Mouse (Mus musculus): ENCODE measurements around the gene Ccnc.
A peak's percentile ranks its signal among the peaks of the same experiment; 100 is the strongest.
"Not testable (repeated sequence)": the region's sequence is repeated elsewhere in the genome, so short reads cannot be mapped to it uniquely, and the experiment has no call there.

Ccnc gene

GRCm38 (mm10) chr4:21726912-21727614 is 438 bp upstream of the Ccnc start:
- DNase-seq (ENCODE audit: low spot score) = peak; percentile 81

- DNase-seq (ENCODE audit: low spot score) = no peak
These were observed 11.7 kb downstream of the Ccnc start for GRCm38 (mm10) chr4:21739169-21739568.

GRCm38 (mm10) chr4:21744142-21744541 is 16.6 kb downstream of the Ccnc start:
- not testable (repeated sequence) for DNase-seq (ENCODE audit: low spot score)

GRCm38 (mm10) chr4:21745723-21746122 is 18.2 kb downstream of the Ccnc start:
- no peak for DNase-seq (ENCODE audit: low spot score)

GRCm38 (mm10) chr4:21755123-21755789 is 27.8 kb downstream of the Ccnc start:
- no peak for DNase-seq (ENCODE audit: low spot score)

GRCm38 (mm10) chr4:21758860-21759259 is 31.4 kb downstream of the Ccnc start:
- no peak for DNase-seq (ENCODE audit: low spot score)

GRCm38 (mm10) chr4:21761416-21762160 is 34.1 kb downstream of the Ccnc start:
- no peak for DNase-seq (ENCODE audit: low spot score)

GRCm38 (mm10) chr4:21763827-21764226 is 36.3 kb downstream of the Ccnc start:
- no peak for DNase-seq (ENCODE audit: low spot score)

- DNase-seq (ENCODE audit: low spot score) = no peak
These were observed 38.8 kb downstream of the Ccnc start for GRCm38 (mm10) chr4:21766171-21766862.

- DNase-seq (ENCODE audit: low spot score) = peak; percentile 89
These were observed 39.4 kb downstream of the Ccnc start, which contains the start of the genes Usp45 and Tstd3 for GRCm38 (mm10) chr4:21766863-21767304. TSS of gene Usp45 (plus strand) at chr4:21767156. TSS of gene Tstd3 (minus strand) at chr4:21767212.

- no peak for DNase-seq (ENCODE audit: low spot score)
These were observed 43.6 kb downstream of the Ccnc start for GRCm38 (mm10) chr4:21771064-21771463.

GRCm38 (mm10) chr4:21772306-21772705 is 44.8 kb downstream of the Ccnc start:
- no peak for DNase-seq (ENCODE audit: low spot score)

GRCm38 (mm10) chr4:21776091-21776945 is 48.8 kb downstream of the Ccnc start:
- peak; percentile 87 for DNase-seq (ENCODE audit: low spot score)

GRCm38 (mm10) chr4:21776946-21777265 is 49.4 kb downstream of the Ccnc start:
- peak; percentile 16 for DNase-seq (ENCODE audit: low spot score)

GRCm38 (mm10) chr4:21780816-21781726 is 53.6 kb downstream of the Ccnc start:
- DNase-seq (ENCODE audit: low spot score) = no peak

- DNase-seq (ENCODE audit: low spot score) = no peak
These were observed 58.8 kb downstream of the Ccnc start for GRCm38 (mm10) chr4:21786268-21786667.

- DNase-seq (ENCODE audit: low spot score) = no peak
These were observed 61.4 kb downstream of the Ccnc start for GRCm38 (mm10) chr4:21788903-21789302.

GRCm38 (mm10) chr4:21789836-21790235 is 62.3 kb downstream of the Ccnc start:
- DNase-seq (ENCODE audit: low spot score) = no peak

- no peak for DNase-seq (ENCODE audit: low spot score)
These were observed 66.1 kb downstream of the Ccnc start for GRCm38 (mm10) chr4:21793631-21794030.

GRCm38 (mm10) chr4:21801013-21801412 is 73.5 kb downstream of the Ccnc start:
- no peak for DNase-seq (ENCODE audit: low spot score)

All from embryo, embryonic 10 days (tissue).